Mouse (Mus musculus) activated CD4-positive, CD25-positive, alpha-beta regulatory T cell, adult 4 months (primary cell): ENCODE data around the gene Tpra1. TPM values are rescaled to one million over a fixed set of nuclear protein-coding genes. Genes with fewer than 3 reads are reported as not detected.

Experiments used
- ATAC-seq: one replicate; pipeline ENCODE4 v1.8.0; 2017
- polyA plus RNA-seq, 2 experiments: library from polyadenylated mRNA; unstranded; fragments of 100-300 nt; shearing (Covaris generic); gene quantifications; one replicate each; pipeline ENCODE4 v1.2.1; 2017

Tpra1 gene
- polyA plus RNA-seq, 2 experiments from 2014 or later: 43.6 to 57.7 TPM

DNA sequence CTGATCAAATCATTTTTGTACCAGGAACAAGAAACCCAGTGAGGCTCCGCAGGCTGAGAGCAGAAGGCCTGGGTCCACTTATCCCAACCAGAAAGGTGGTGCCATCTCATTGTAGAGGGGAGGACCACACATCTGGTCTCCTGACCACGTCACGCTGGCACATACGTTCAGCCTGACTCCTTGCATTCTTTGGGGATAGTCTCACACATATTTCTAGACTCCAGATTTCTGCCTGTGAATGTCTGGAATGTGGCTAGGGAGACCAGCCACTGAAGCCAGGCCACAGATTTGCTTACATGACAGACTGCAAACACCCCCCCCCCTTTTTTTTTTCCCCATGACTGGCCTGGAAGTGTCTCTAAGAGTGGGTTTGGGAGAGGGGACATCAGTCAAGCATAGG is 58.9 kb downstream of the Tpra1 start:
- no peak for ATAC-seq

Other genes starting within 250 kb of the Tpra1 start
- under 1 TPM; 0.53 to 0.75 TPM for gene Mgll, start 177.8 kb upstream of the Tpra1 start, polyA plus RNA-seq
- gene Abtb1, start 60.3 kb upstream of the Tpra1 start, polyA plus RNA-seq: 10 to 100 TPM; 42.8 to 57.5 TPM
- not detected for gene Podxl2, start 27.2 kb upstream of the Tpra1 start, polyA plus RNA-seq
- 10 to 100 TPM; 27.0 to 41.8 TPM for gene Mcm2, start 3.5 kb upstream of the Tpra1 start, polyA plus RNA-seq